Mouse (Mus musculus): ENCODE data around the gene Iqcm.
"Not testable (repeated sequence)": the region's sequence is repeated elsewhere in the genome, so short reads cannot be mapped to it uniquely, and the experiment has no call there.

The Iqcm gene

GRCm38 (mm10) chr8:75448394-75448793 is at the start of gene Iqcm:
Iqcm (plus strand) TSS chr8:75448694.
- no peak for DNase-seq (ENCODE audit: low spot score)

- no peak for DNase-seq (ENCODE audit: low spot score)
Measured at GRCm38 (mm10) chr8:75406489-75406888, 42.0 kb upstream of the Iqcm start, which contains the start of gene Gm10358. Gm10358 (minus strand) TSS chr8:75406589.

GRCm38 (mm10) chr8:75415696-75416095 is 32.8 kb upstream of the Iqcm start:
- not testable (repeated sequence) for DNase-seq (ENCODE audit: low spot score)

GRCm38 (mm10) chr8:75476756-75477155 is 28.3 kb downstream of the Iqcm start:
- DNase-seq (ENCODE audit: low spot score): no peak

GRCm38 (mm10) chr8:75489035-75489678 is 40.7 kb downstream of the Iqcm start:
- no peak for DNase-seq (ENCODE audit: low spot score)

- DNase-seq (ENCODE audit: low spot score): no peak
Measured at GRCm38 (mm10) chr8:75509299-75509698, 60.8 kb downstream of the Iqcm start.

GRCm38 (mm10) chr8:75513786-75514185 is 65.3 kb downstream of the Iqcm start:
- DNase-seq (ENCODE audit: low spot score): no peak

GRCm38 (mm10) chr8:75549284-75549683 is 100.8 kb downstream of the Iqcm start:
- DNase-seq (ENCODE audit: low spot score): no peak

- DNase-seq (ENCODE audit: low spot score): no peak
Measured at GRCm38 (mm10) chr8:75596281-75596680, 147.8 kb downstream of the Iqcm start.

GRCm38 (mm10) chr8:75642958-75643357 is 194.5 kb downstream of the Iqcm start:
- no peak for DNase-seq (ENCODE audit: low spot score)

- DNase-seq (ENCODE audit: low spot score): no peak
Measured at GRCm38 (mm10) chr8:75659287-75659686, 210.8 kb downstream of the Iqcm start.

GRCm38 (mm10) chr8:75746561-75746960 is 298.1 kb downstream of the Iqcm start:
- DNase-seq (ENCODE audit: low spot score): no peak

- no peak for DNase-seq (ENCODE audit: low spot score)
Measured at GRCm38 (mm10) chr8:75755596-75755995, 307.1 kb downstream of the Iqcm start.

GRCm38 (mm10) chr8:75828468-75829132 is 380.1 kb downstream of the Iqcm start:
- no peak for DNase-seq (ENCODE audit: low spot score)

GRCm38 (mm10) chr8:75835245-75835644 is 386.8 kb downstream of the Iqcm start:
- DNase-seq (ENCODE audit: low spot score): no peak

GRCm38 (mm10) chr8:75917603-75918344 is 469.3 kb downstream of the Iqcm start:
- DNase-seq (ENCODE audit: low spot score): no peak

GRCm38 (mm10) chr8:75949166-75949565 is 500.7 kb downstream of the Iqcm start:
- DNase-seq (ENCODE audit: low spot score): no peak

GRCm38 (mm10) chr8:75956016-75956415 is 507.5 kb downstream of the Iqcm start:
- no peak for DNase-seq (ENCODE audit: low spot score)

- DNase-seq (ENCODE audit: low spot score): no peak
Measured at GRCm38 (mm10) chr8:76018501-76018900, 570.0 kb downstream of the Iqcm start.

All from left cerebral cortex, adult 11 months (tissue).